Comparison of ENCODE assay signal across 9 mouse cellular contexts in the genomic region with DNA sequence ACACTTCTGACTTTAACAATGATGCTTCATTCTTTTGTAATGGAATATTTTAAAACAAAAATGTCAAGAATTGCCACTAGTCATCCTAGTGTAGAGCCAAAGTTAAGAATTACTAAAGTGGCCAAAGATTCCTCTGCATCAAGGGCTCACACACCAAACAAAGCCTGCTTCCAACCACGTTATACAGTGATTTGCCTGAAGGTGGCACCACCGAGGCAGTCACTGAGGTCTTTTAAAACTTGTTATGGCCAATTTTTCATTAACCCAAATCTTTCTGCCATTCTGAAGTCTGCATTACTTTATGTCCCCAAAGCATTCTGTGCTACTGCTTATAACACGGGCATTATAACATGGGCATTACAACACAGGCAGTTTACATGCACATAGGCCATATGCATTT. TPM values are rescaled to one million over a fixed set of nuclear protein-coding genes. Genes with fewer than 3 reads are reported as not detected.
DNase-seq lines count a peak whose midpoint lies in the region; ATAC-seq and TF ChIP-seq lines count a peak whose summit lies in the region.
"Had no signal": no experiment of that assay in that cellular context is flagged by ENCODE, and none has a peak within 500 bp of the region (broad histone marks: within the 10 kb centered on the region; RNA-seq: fewer than 3 reads in every experiment).

No protein-coding gene starts in this region.

- 42% methylated on average over 3 of the region's 3 CpGs for WGBS in intestine, postnatal 0 days
- WGBS in intestine, embryonic 15.5 days: 47% methylated on average over 3 of the region's 3 CpGs
- 58% methylated on average over 3 of the region's 3 CpGs for WGBS in kidney, postnatal 0 days
- 45% methylated on average over 3 of the region's 3 CpGs for WGBS in hindbrain, embryonic 14.5 days

- H3K9me3 ChIP-seq in intestine, postnatal 0 days (ENCODE audit: control insufficient read depth): no peaks in the 10 kb centered on the region
- no peaks in the 10 kb centered on the region for H3K9me3 ChIP-seq in intestine, embryonic 15.5 days
- no peaks in the 10 kb centered on the region for H3K9me3 ChIP-seq in E14TG2a.4 (ENCODE audit: low read length)
- H3K9me3 ChIP-seq in kidney, postnatal 0 days (replicated peaks; ENCODE audit: low read length): no peaks in the 10 kb centered on the region
- no peaks in the 10 kb centered on the region for H3K9me3 ChIP-seq in hindbrain, embryonic 14.5 days (ENCODE audit: control insufficient read depth, low read length)

- H3K4me2 ChIP-seq in intestine, postnatal 0 days (replicated peaks; ENCODE audit: low read depth): no peak overlapping the region
- H3K4me2 ChIP-seq in intestine, embryonic 15.5 days (replicated peaks): no peak overlapping the region
- no peak overlapping the region for H3K4me2 ChIP-seq in kidney, postnatal 0 days (ENCODE audit: low read length)
- H3K4me2 ChIP-seq in hindbrain, embryonic 14.5 days (replicated peaks): no peak overlapping the region

- DNase-seq in T-cell, adult 2 months (ENCODE audit: low spot score): peak; percentile 23
- DNase-seq in kidney, postnatal 0 days (ENCODE audit: low spot score): peak; percentile 43
- DNase-seq in frontal cortex, postnatal 10 days (ENCODE audit: low spot score in 2 of 2): no peak
- no peak for DNase-seq in hindbrain, embryonic 14.5 days (ENCODE audit: low spot score)

- H3K9ac ChIP-seq in intestine, postnatal 0 days (ENCODE audit: low read depth, low read length): no peak overlapping the region
- no peak overlapping the region for H3K9ac ChIP-seq in intestine, embryonic 15.5 days
- no peak overlapping the region for H3K9ac ChIP-seq in kidney, postnatal 0 days (ENCODE audit: low read depth, low read length)
- H3K9ac ChIP-seq in hindbrain, embryonic 14.5 days: no peak overlapping the region

- peaks cover 3% of the 10 kb centered on the region; the same call in 1 of the 2 replicates for H3K4me1 ChIP-seq in intestine, postnatal 0 days (replicated peaks; ENCODE audit: control insufficient read depth, insufficient read depth, low read length)
- H3K4me1 ChIP-seq in intestine, embryonic 15.5 days (replicated peaks): peaks cover 12% of the 10 kb centered on the region
- H3K4me1 ChIP-seq in E14TG2a.4 (replicated peaks; ENCODE audit: low read depth, low read length): no peaks in the 10 kb centered on the region
- 0 out of 2 replicates have a peak, but pooled peaks cover 3% of the 10 kb centered on the region for H3K4me1 ChIP-seq in kidney, postnatal 0 days (replicated peaks; ENCODE audit: insufficient read depth, low read length)
- H3K4me1 ChIP-seq in hindbrain, embryonic 14.5 days (replicated peaks; ENCODE audit: control insufficient read depth, insufficient read depth, low read length): no peaks in the 10 kb centered on the region; the same call in 1 of the 2 replicates

- no peak overlapping the region for H3K4me3 ChIP-seq in intestine, postnatal 0 days (ENCODE audit: low read depth, low read length)
- H3K4me3 ChIP-seq in intestine, embryonic 15.5 days (replicated peaks): no peak overlapping the region
- no peak overlapping the region for H3K4me3 ChIP-seq in E14TG2a.4 (replicated peaks; ENCODE audit: low read length)
- no peak overlapping the region for H3K4me3 ChIP-seq in kidney, postnatal 0 days (replicated peaks; ENCODE audit: low read depth, low read length)
- H3K4me3 ChIP-seq in hindbrain, embryonic 14.5 days (replicated peaks; ENCODE audit: low read length): no peak overlapping the region

- no peak overlapping the region; the same call in 1 of the 2 replicates for H3K27ac ChIP-seq in intestine, postnatal 0 days (ENCODE audit: low read depth, low read length)
- H3K27ac ChIP-seq in intestine, embryonic 15.5 days: no peak overlapping the region
- peak overlapping the region; percentile 52; the same call in 1 of the 2 replicates for H3K27ac ChIP-seq in kidney, postnatal 0 days
- no peak overlapping the region for H3K27ac ChIP-seq in hindbrain, embryonic 14.5 days
- H3K27ac ChIP-seq: macrophage had no signal

- H3K36me3 ChIP-seq in intestine, postnatal 0 days (ENCODE audit: control insufficient read depth, insufficient read depth): no peaks in the 10 kb centered on the region
- H3K36me3 ChIP-seq in intestine, embryonic 15.5 days: no peaks in the 10 kb centered on the region
- no peaks in the 10 kb centered on the region for H3K36me3 ChIP-seq in E14TG2a.4 (ENCODE audit: insufficient read depth, low read length)
- no peaks in the 10 kb centered on the region for H3K36me3 ChIP-seq in kidney, postnatal 0 days (ENCODE audit: insufficient read depth, low read length)
- no peaks in the 10 kb centered on the region for H3K36me3 ChIP-seq in hindbrain, embryonic 14.5 days (replicated peaks; ENCODE audit: control insufficient read depth, insufficient read depth)

- ATAC-seq in intestine, postnatal 0 days: no peak
- no peak for ATAC-seq in intestine, embryonic 15.5 days
- ATAC-seq in kidney, postnatal 0 days (replicated peaks; ENCODE audit: low FRiP score, low read depth): no peak
- ATAC-seq in megakaryocyte progenitor cell, adult 5-6 weeks (replicated peaks; ENCODE audit: poor library complexity): peak; percentile 86
- no peak for ATAC-seq in hindbrain, embryonic 14.5 days (ENCODE audit: low FRiP score)

- H3K27me3 ChIP-seq in intestine, postnatal 0 days (replicated peaks; ENCODE audit: control insufficient read depth, insufficient read depth, low read length): no peaks in the 10 kb centered on the region
- H3K27me3 ChIP-seq in intestine, embryonic 15.5 days (replicated peaks): no peaks in the 10 kb centered on the region
- peaks cover 8% of the 10 kb centered on the region; the same call in 1 of the 2 replicates for H3K27me3 ChIP-seq in E14TG2a.4 (ENCODE audit: insufficient read depth, low read length)
- H3K27me3 ChIP-seq in kidney, postnatal 0 days (ENCODE audit: insufficient read depth, low read length): no peaks in the 10 kb centered on the region
- no peaks in the 10 kb centered on the region for H3K27me3 ChIP-seq in hindbrain, embryonic 14.5 days (ENCODE audit: control insufficient read depth, insufficient read depth, low read length)

- TF ChIP-seq CTCF in intestine, postnatal 0 days (IDR thresholded peaks at IDR 0.05; ENCODE audit: low read depth): peak; percentile 73
- TF ChIP-seq CTCF in E14TG2a.4 (conservative IDR thresholded peaks at IDR 0.05; ENCODE audit: low read length): peak; percentile 51
- TF ChIP-seq CTCF in kidney, postnatal 0 days (IDR thresholded peaks at IDR 0.05; ENCODE audit: low read depth): peak; percentile 75

RNA-seq across cellular contexts. Expression of gene Hlf, which starts 27.3 kb away (rescaled TPM):
- polyA plus RNA-seq in intestine, postnatal 0 days (2015; fragmentation: Nextera tagmentation; extraction: Ambion mirVana): 0.81 and 1.0 TPM in 2 replicates
- polyA plus RNA-seq in intestine, embryonic 15.5 days (2015; fragmentation: Nextera tagmentation; extraction: Ambion mirVana): 1.3 and 1.6 TPM in 2 replicates
- polyA plus RNA-seq in kidney, postnatal 0 days (2015; fragmentation: Nextera tagmentation; extraction: Ambion mirVana): 2.4 and 2.6 TPM in 2 replicates
- 17.7 and 20.0 TPM in 2 replicates for total RNA-seq in megakaryocyte progenitor cell, adult 5-6 weeks (2015)
- 2.5 and 13.2 TPM in 2 replicates for total RNA-seq in megakaryocyte progenitor cell, adult 5-6 weeks (2017)
- polyA plus RNA-seq in hindbrain, embryonic 14.5 days (2014; fragmentation: Nextera tagmentation; extraction: Ambion mirVana): 3.6 and 3.8 TPM in 2 replicates

Comparison
In these comparisons a context has a peak if more than half of its experiments do, and no peak if none do; other contexts are left out.
1. DNase-seq: peak in T-cell, adult 2 months (single experiment) and kidney, postnatal 0 days (single experiment); none in frontal cortex, postnatal 10 days (0 of 2) and hindbrain, embryonic 14.5 days (single experiment).
2. Peak in every context shown above with its lines, with median percentiles within 50 percentile points of each other: CTCF ChIP-seq.